Mouse (Mus musculus): Measurements from ENCODE around the gene Crcp. TPM values are rescaled to one million over a fixed set of nuclear protein-coding genes. Genes with fewer than 3 reads are reported as not detected.

Crcp gene
- polyA plus RNA-seq, 1 experiment: 25.7 TPM

- Histone ChIP-seq H3K27ac (ENCODE audit: insufficient read depth, low read length) (no peak overlapping the region), H3K9me3 (replicated peaks; ENCODE audit: control insufficient read depth, insufficient read depth, low read length, poor library complexity, severe bottlenecking) (no peaks in the 10 kb centered on the region), H3K4me3 (ENCODE audit: low read depth, low read length) (no peak overlapping the region), H3K27me3 (ENCODE audit: control insufficient read depth, insufficient read depth, low read length, poor library complexity, severe bottlenecking) (no peaks in the 10 kb centered on the region), H3K36me3 (ENCODE audit: control insufficient read depth, insufficient read depth, low read length, poor library complexity, severe bottlenecking) (no peaks in the 10 kb centered on the region), H3K4me1 (ENCODE audit: control insufficient read depth, insufficient read depth, low read length) (no peaks in the 10 kb centered on the region), H3K9ac (ENCODE audit: low read depth, poor library complexity, severe bottlenecking) (no peak overlapping the region)
- TF ChIP-seq POLR2A (IDR thresholded peaks at IDR 0.05; ENCODE audit: insufficient read depth, low read length): no peak
- no peak for TF ChIP-seq EP300 (IDR thresholded peaks at IDR 0.05; ENCODE audit: insufficient read depth, low read depth, low read length)
- TF ChIP-seq CTCF (IDR thresholded peaks at IDR 0.05; ENCODE audit: low read depth, low read length): no peak
These were observed 38.8 kb downstream of the Crcp start for GRCm38 (mm10) chr5:130067841-130068264.

- Histone ChIP-seq H3K4me3 (ENCODE audit: low read depth, low read length) (no peak within 1 kb of the TSS), H3K9ac (ENCODE audit: low read depth, poor library complexity, severe bottlenecking) (no peak within 1 kb of the TSS), H3K27me3 (ENCODE audit: control insufficient read depth, insufficient read depth, low read length, poor library complexity, severe bottlenecking) (no peaks in the 10 kb centered on the region), H3K36me3 (ENCODE audit: control insufficient read depth, insufficient read depth, low read length, poor library complexity, severe bottlenecking) (no peaks in the 10 kb centered on the region), H3K9me3 (replicated peaks; ENCODE audit: control insufficient read depth, insufficient read depth, low read length, poor library complexity, severe bottlenecking) (no peaks in the 10 kb centered on the region), H3K27ac (ENCODE audit: insufficient read depth, low read length) (no peak within 1 kb of the TSS), H3K4me1 (ENCODE audit: control insufficient read depth, insufficient read depth, low read length) (peaks cover 2% of the 10 kb centered on the region)
- no peak for TF ChIP-seq EP300 (IDR thresholded peaks at IDR 0.05; ENCODE audit: insufficient read depth, low read depth, low read length)
- no peak for TF ChIP-seq CTCF (IDR thresholded peaks at IDR 0.05; ENCODE audit: low read depth, low read length)
- no peak for TF ChIP-seq POLR2A (IDR thresholded peaks at IDR 0.05; ENCODE audit: insufficient read depth, low read length)
These were observed 43.9 kb downstream of the Crcp start, which contains the start of gene Tpst1 for GRCm38 (mm10) chr5:130073026-130073425. TSS of gene Tpst1 (plus strand) at chr5:130073326.

GRCm38 (mm10) chr5:130074491-130074890, 45.4 kb downstream of the Crcp start:
- no peak for TF ChIP-seq CTCF (IDR thresholded peaks at IDR 0.05; ENCODE audit: low read depth, low read length)
- TF ChIP-seq EP300 (IDR thresholded peaks at IDR 0.05; ENCODE audit: insufficient read depth, low read depth, low read length): no peak
- TF ChIP-seq POLR2A (IDR thresholded peaks at IDR 0.05; ENCODE audit: insufficient read depth, low read length): no peak
- no peaks in the 10 kb centered on the region for H3K9me3 ChIP-seq (replicated peaks; ENCODE audit: control insufficient read depth, insufficient read depth, low read length, poor library complexity, severe bottlenecking)
- no peak overlapping the region for H3K4me3 ChIP-seq (ENCODE audit: low read depth, low read length)
- no peak overlapping the region for H3K27ac ChIP-seq (ENCODE audit: insufficient read depth, low read length)
- H3K4me1 ChIP-seq (ENCODE audit: control insufficient read depth, insufficient read depth, low read length): peaks cover 2% of the 10 kb centered on the region
- no peaks in the 10 kb centered on the region for H3K36me3 ChIP-seq (ENCODE audit: control insufficient read depth, insufficient read depth, low read length, poor library complexity, severe bottlenecking)
- H3K27me3 ChIP-seq (ENCODE audit: control insufficient read depth, insufficient read depth, low read length, poor library complexity, severe bottlenecking): no peaks in the 10 kb centered on the region
- no peak overlapping the region for H3K9ac ChIP-seq (ENCODE audit: low read depth, poor library complexity, severe bottlenecking)

- TF ChIP-seq CTCF (IDR thresholded peaks at IDR 0.05; ENCODE audit: low read depth, low read length): no peak
- no peak for TF ChIP-seq POLR2A (IDR thresholded peaks at IDR 0.05; ENCODE audit: insufficient read depth, low read length)
- no peak overlapping the region for H3K27ac ChIP-seq (ENCODE audit: insufficient read depth, low read length)
- H3K9ac ChIP-seq (ENCODE audit: low read depth, poor library complexity, severe bottlenecking): no peak overlapping the region
- peaks cover 2% of the 10 kb centered on the region for H3K4me1 ChIP-seq (ENCODE audit: control insufficient read depth, insufficient read depth, low read length)
- H3K27me3 ChIP-seq (ENCODE audit: control insufficient read depth, insufficient read depth, low read length, poor library complexity, severe bottlenecking): no peaks in the 10 kb centered on the region
- H3K4me3 ChIP-seq (ENCODE audit: low read depth, low read length): no peak overlapping the region
- no peaks in the 10 kb centered on the region for H3K36me3 ChIP-seq (ENCODE audit: control insufficient read depth, insufficient read depth, low read length, poor library complexity, severe bottlenecking)
- H3K9me3 ChIP-seq (replicated peaks; ENCODE audit: control insufficient read depth, insufficient read depth, low read length, poor library complexity, severe bottlenecking): 0 out of 2 replicates have a peak, but pooled peaks cover 2% of the 10 kb centered on the region
These were observed 47.3 kb downstream of the Crcp start for GRCm38 (mm10) chr5:130076396-130076795.

- TF ChIP-seq EP300 (IDR thresholded peaks at IDR 0.05; ENCODE audit: insufficient read depth, low read depth, low read length): no peak
- TF ChIP-seq POLR2A (IDR thresholded peaks at IDR 0.05; ENCODE audit: insufficient read depth, low read length): no peak
- no peak for TF ChIP-seq CTCF (IDR thresholded peaks at IDR 0.05; ENCODE audit: low read depth, low read length)
- no peaks in the 10 kb centered on the region for H3K36me3 ChIP-seq (ENCODE audit: control insufficient read depth, insufficient read depth, low read length, poor library complexity, severe bottlenecking)
- no peak overlapping the region for H3K27ac ChIP-seq (ENCODE audit: insufficient read depth, low read length)
- H3K27me3 ChIP-seq (ENCODE audit: control insufficient read depth, insufficient read depth, low read length, poor library complexity, severe bottlenecking): no peaks in the 10 kb centered on the region
- H3K9ac ChIP-seq (ENCODE audit: low read depth, poor library complexity, severe bottlenecking): no peak overlapping the region
- H3K9me3 ChIP-seq (replicated peaks; ENCODE audit: control insufficient read depth, insufficient read depth, low read length, poor library complexity, severe bottlenecking): 0 out of 2 replicates have a peak, but pooled peaks cover 5% of the 10 kb centered on the region
- H3K4me3 ChIP-seq (ENCODE audit: low read depth, low read length): no peak overlapping the region
- H3K4me1 ChIP-seq (ENCODE audit: control insufficient read depth, insufficient read depth, low read length): peaks cover 2% of the 10 kb centered on the region
These were observed 49.2 kb downstream of the Crcp start for GRCm38 (mm10) chr5:130078096-130078833.

- Histone ChIP-seq H3K27ac (ENCODE audit: insufficient read depth, low read length) (no peak overlapping the region), H3K4me3 (ENCODE audit: low read depth, low read length) (peak overlapping the region; percentile 8; the same call in 1 of the 2 replicates), H3K9me3 (replicated peaks; ENCODE audit: control insufficient read depth, insufficient read depth, low read length, poor library complexity, severe bottlenecking) (0 out of 2 replicates have a peak, but pooled peaks cover 5% of the 10 kb centered on the region), H3K27me3 (ENCODE audit: control insufficient read depth, insufficient read depth, low read length, poor library complexity, severe bottlenecking) (no peaks in the 10 kb centered on the region), H3K9ac (ENCODE audit: low read depth, poor library complexity, severe bottlenecking) (peak overlapping the region; percentile 85), H3K36me3 (ENCODE audit: control insufficient read depth, insufficient read depth, low read length, poor library complexity, severe bottlenecking) (no peaks in the 10 kb centered on the region), H3K4me1 (ENCODE audit: control insufficient read depth, insufficient read depth, low read length) (peaks cover 2% of the 10 kb centered on the region)
- TF ChIP-seq EP300 (IDR thresholded peaks at IDR 0.05; ENCODE audit: insufficient read depth, low read depth, low read length) (no peak), CTCF (IDR thresholded peaks at IDR 0.05; ENCODE audit: low read depth, low read length) (no peak), POLR2A (IDR thresholded peaks at IDR 0.05; ENCODE audit: insufficient read depth, low read length) (no peak)
These were observed 49.7 kb downstream of the Crcp start for GRCm38 (mm10) chr5:130078834-130079156.
